Mouse (Mus musculus) embryonic facial prominence, embryonic 15.5 days (tissue): ENCODE data around the gene D16Ertd472e. TPM values are rescaled to one million over a fixed set of nuclear protein-coding genes. Genes with fewer than 3 reads are reported as not detected.
"Not testable (repeated sequence)": the region's sequence is repeated elsewhere in the genome, so short reads cannot be mapped to it uniquely, and the experiment has no call there.

Experiments
- ATAC-seq: fragments of 200-750 bp; cut with Nextera tagmentation; 2 replicates; pipeline ENCODE4 v1.8.0; 2017; ENCODE audit warnings: low read depth, moderate TSS enrichment; ENCODE audit not compliant: insufficient number of reproducible peaks, low FRiP score, low TSS enrichment
- H3K27ac ChIP-seq: fragments of 300-500 bp; sonication (generic); replicated peaks from 2 replicates; pipeline ENCODE4 v1.5.1; 2015; ENCODE audit warnings: mild to moderate bottlenecking, inconsistent platforms
- H3K27me3 ChIP-seq: fragments of 300-500 bp; sonication (generic); 2 replicates; pipeline ENCODE4 v1.6.1; 2015; ENCODE audit warnings: inconsistent platforms
- H3K36me3 ChIP-seq: fragments of 300-500 bp; sonication (generic); 2 replicates; pipeline ENCODE4 v1.6.1; 2015; ENCODE audit warnings: mild to moderate bottlenecking, inconsistent platforms
- H3K4me1 ChIP-seq: fragments of 300-500 bp; sonication (generic); 2 replicates; pipeline ENCODE4 v1.6.1; 2015; ENCODE audit warnings: inconsistent platforms
- H3K4me2 ChIP-seq: fragments of 300-500 bp; sonication (generic); replicated peaks from 2 replicates; pipeline ENCODE4 v1.6.1; 2015; ENCODE audit warnings: mild to moderate bottlenecking, inconsistent platforms
- H3K4me3 ChIP-seq: fragments of 300-500 bp; sonication (generic); replicated peaks from 2 replicates; pipeline ENCODE4 v1.5.1; 2015; ENCODE audit warnings: mild to moderate bottlenecking, inconsistent platforms
- H3K9ac ChIP-seq: fragments of 300-500 bp; sonication (generic); 2 replicates; pipeline ENCODE4 v1.6.1; 2015; ENCODE audit warnings: inconsistent platforms
- H3K9me3 ChIP-seq: fragments of 300-500 bp; sonication (generic); replicated peaks from 2 replicates; pipeline ENCODE4 v1.6.1; 2016; ENCODE audit warnings: inconsistent platforms
- WGBS: fragments of 180-500 bp; shearing (Covaris S2); methylation state at CpG from one replicate; pipeline ENCODE4 v1.1.7; 2015; 5-methylcytosine and 5-hydroxymethylcytosine counted together
- polyA plus RNA-seq: library from polyadenylated mRNA; unstranded; fragments of >200 nt; fragmentation: Nextera tagmentation; extraction: Ambion mirVana; gene quantifications from 2 replicates; pipeline ENCODE4 v1.2.1, GENCODE M21; 2015

Gene D16Ertd472e
- polyA plus RNA-seq, 1 experiment from 2014 or later = 25.4 TPM

DNA sequence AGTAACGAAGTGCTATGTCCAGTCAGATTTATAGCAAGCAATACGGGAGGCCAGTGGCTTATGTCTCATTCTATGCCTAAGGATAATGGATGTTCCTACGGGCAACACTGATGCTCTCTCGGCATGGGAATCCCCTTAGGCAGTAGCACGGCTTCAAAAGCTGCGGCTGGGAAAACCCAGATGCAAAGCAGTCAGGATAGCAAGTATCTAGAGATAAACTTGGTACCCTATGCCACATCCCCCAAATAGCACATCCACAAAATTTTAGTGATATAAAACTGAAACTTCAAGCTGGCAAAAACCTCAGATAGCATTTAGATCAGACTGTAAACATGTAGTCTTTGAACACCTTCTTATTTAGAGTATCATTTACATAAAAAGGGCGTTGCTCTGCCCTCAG lies 39.2 kb downstream of the D16Ertd472e start:
- Histone ChIP-seq H3K27ac (no peak overlapping the region), H3K4me2 (no peak overlapping the region), H3K36me3 (no peaks in the 10 kb centered on the region), H3K9me3 (no peaks in the 10 kb centered on the region), H3K9ac (no peak overlapping the region), H3K27me3 (no peaks in the 10 kb centered on the region), H3K4me3 (no peak overlapping the region), H3K4me1 (no peaks in the 10 kb centered on the region)
- WGBS = 69% methylated on average over 7 of the region's 7 CpGs
- no peak for ATAC-seq

DNA sequence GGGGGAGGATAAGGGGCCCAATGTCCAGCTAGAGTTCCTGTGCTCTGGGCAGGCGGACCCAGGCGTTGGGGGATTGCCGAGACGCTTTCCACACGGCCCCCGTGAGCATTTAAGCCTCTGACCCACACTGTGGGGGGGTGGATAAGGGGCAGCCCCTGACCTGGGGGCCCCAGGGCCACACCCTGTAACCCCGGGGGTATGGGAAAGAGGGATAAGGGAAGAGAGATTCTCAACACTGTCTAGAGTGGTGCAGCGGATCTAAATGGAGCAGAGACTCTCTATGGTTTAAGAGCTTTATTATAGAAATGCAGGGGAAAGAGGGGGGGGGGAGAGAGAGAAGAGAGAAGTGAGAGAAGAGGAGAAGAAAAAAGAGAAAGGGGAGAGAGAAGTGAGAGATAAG lies 42.0 kb downstream of the D16Ertd472e start:
- no peaks in the 10 kb centered on the region for H3K27me3 ChIP-seq
- H3K4me1 ChIP-seq = no peaks in the 10 kb centered on the region
- 0 out of 2 replicates have a peak, but pooled peaks have one; percentile 35 for ATAC-seq
- 84% methylated on average over 8 of the region's 8 CpGs for WGBS
- no peak overlapping the region for H3K4me2 ChIP-seq
- no peaks in the 10 kb centered on the region for H3K9me3 ChIP-seq
- no peak overlapping the region for H3K4me3 ChIP-seq
- H3K36me3 ChIP-seq = no peaks in the 10 kb centered on the region
- no peak overlapping the region for H3K9ac ChIP-seq
- no peak overlapping the region for H3K27ac ChIP-seq

GRCm38 (mm10) chr16:78531957-78532605 lies 44.4 kb downstream of the D16Ertd472e start:
- 69% methylated on average over 6 of the region's 6 CpGs for WGBS
- H3K9ac ChIP-seq = no peak overlapping the region

DNA sequence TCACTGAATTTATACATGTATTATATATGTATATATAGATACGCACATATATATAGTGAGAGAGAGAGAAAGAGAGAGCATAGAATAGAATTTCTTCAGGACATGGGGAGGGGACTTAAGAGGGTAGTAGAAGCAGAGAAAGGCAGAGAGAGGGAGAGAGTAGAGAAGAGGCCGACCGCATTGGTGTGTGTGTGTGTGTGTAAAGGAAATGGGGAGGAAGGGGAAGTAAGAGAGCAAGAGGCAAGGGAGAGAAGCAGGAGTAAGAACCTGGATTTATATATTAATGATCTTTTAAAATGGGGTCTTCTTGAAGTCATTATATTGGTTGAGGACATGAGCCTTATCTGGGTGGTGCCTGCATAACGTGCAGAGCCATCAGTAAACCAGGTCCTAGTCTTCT lies 53.5 kb downstream of the D16Ertd472e start:
- Histone ChIP-seq H3K4me3 (no peak overlapping the region), H3K4me1 (no peaks in the 10 kb centered on the region), H3K9me3 (no peaks in the 10 kb centered on the region), H3K36me3 (no peaks in the 10 kb centered on the region), H3K27me3 (no peaks in the 10 kb centered on the region), H3K9ac (no peak overlapping the region), H3K4me2 (no peak overlapping the region), H3K27ac (no peak overlapping the region)
- ATAC-seq = no peak
- 85% methylated on average over 4 of the region's 4 CpGs for WGBS

More at GRCm38 (mm10) chr16:78531957-78532605, 44.4 kb downstream of the D16Ertd472e start:
- no peaks in the 10 kb centered on the region for H3K36me3 ChIP-seq
- no peak overlapping the region for H3K4me3 ChIP-seq
- no peak overlapping the region for H3K27ac ChIP-seq
- no peak for ATAC-seq
- no peak overlapping the region for H3K4me2 ChIP-seq
- no peaks in the 10 kb centered on the region for H3K27me3 ChIP-seq
- no peaks in the 10 kb centered on the region for H3K9me3 ChIP-seq
- H3K4me1 ChIP-seq = no peaks in the 10 kb centered on the region

DNA sequence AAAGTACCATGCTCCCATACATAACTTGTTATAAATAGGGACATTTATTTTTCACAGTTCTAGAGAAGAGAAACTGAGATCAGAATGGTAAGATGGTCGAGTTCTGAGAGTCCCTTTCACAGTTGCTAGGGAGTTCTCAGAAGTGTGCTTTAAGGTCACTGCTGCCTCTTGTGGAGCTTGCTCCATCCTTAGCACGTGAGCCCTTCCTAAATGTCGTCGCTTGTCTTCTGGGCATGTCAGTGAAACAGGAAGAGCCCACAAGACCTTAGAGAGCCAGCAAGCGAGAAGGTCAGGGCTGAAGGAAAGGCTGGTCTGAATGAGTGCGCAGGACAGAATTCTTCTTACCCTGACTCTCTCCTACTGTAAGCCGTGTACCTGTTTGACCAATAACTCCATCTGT lies 57.8 kb downstream of the D16Ertd472e start:
- Histone ChIP-seq H3K4me1 (no peaks in the 10 kb centered on the region), H3K27ac (no peak overlapping the region), H3K9ac (no peak overlapping the region), H3K27me3 (no peaks in the 10 kb centered on the region), H3K9me3 (no peaks in the 10 kb centered on the region), H3K4me2 (no peak overlapping the region), H3K36me3 (no peaks in the 10 kb centered on the region), H3K4me3 (no peak overlapping the region)
- ATAC-seq = no peak
- WGBS = 73% methylated on average over 7 of the region's 7 CpGs

DNA sequence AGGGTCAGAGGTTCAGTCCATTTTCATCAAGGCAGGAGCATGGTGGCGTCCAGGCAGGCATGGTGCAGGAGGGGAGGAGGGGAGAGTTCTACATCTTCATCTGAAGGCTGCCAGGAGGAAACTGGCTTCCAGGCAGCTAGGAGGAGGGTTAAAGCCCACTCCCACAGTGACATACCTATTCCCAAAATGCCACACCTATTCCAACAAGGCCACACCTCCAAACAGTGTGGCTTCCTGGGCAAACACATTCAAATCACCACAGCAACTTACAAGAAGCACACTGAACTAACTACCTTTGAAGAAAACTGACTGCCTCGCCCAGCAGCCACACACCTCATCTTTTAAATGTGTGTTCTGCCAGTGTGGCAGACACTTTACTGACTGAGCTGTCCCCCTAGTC lies 59.3 kb downstream of the D16Ertd472e start:
- Histone ChIP-seq H3K27ac (no peak overlapping the region), H3K9me3 (no peaks in the 10 kb centered on the region), H3K27me3 (no peaks in the 10 kb centered on the region), H3K4me2 (no peak overlapping the region), H3K4me1 (no peaks in the 10 kb centered on the region), H3K9ac (no peak overlapping the region), H3K36me3 (no peaks in the 10 kb centered on the region), H3K4me3 (no peak overlapping the region)
- WGBS = 82% methylated on average over 2 of the region's 2 CpGs
- ATAC-seq = no peak

DNA sequence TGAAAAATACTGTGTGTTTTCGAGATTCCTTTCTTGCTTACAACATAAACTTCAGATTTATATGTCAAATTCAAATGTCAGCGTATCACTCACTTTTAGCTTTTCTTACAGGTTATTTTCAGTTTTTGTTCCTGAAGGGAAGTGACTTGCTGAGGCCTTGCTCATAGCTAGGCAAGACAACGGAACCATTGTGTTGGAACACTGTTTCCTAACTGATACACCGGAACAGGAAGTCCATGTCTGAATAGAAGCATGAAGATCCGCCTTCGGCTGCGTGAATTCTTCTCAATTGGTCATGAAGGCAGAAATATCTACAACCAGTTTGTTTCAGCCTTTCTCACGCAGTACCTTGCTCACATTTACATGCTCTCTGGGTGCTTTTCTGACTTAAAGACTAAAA lies 65.0 kb downstream of the D16Ertd472e start:
- Histone ChIP-seq H3K27ac (no peak overlapping the region), H3K9ac (no peak overlapping the region), H3K27me3 (no peaks in the 10 kb centered on the region), H3K4me1 (no peaks in the 10 kb centered on the region), H3K9me3 (no peaks in the 10 kb centered on the region), H3K36me3 (no peaks in the 10 kb centered on the region), H3K4me2 (no peak overlapping the region), H3K4me3 (no peak overlapping the region)
- no peak for ATAC-seq
- 75% methylated on average over 8 of the region's 8 CpGs for WGBS

GRCm38 (mm10) chr16:78502492-78502891 lies 74.0 kb downstream of the D16Ertd472e start:
- Histone ChIP-seq H3K9ac (no peak overlapping the region), H3K4me3 (no peak overlapping the region), H3K27me3 (no peaks in the 10 kb centered on the region), H3K27ac (no peak overlapping the region), H3K36me3 (no peaks in the 10 kb centered on the region), H3K9me3 (no peaks in the 10 kb centered on the region), H3K4me1 (no peaks in the 10 kb centered on the region), H3K4me2 (no peak overlapping the region)
- 87% methylated on average over 9 of the region's 9 CpGs for WGBS
- ATAC-seq = no peak

DNA sequence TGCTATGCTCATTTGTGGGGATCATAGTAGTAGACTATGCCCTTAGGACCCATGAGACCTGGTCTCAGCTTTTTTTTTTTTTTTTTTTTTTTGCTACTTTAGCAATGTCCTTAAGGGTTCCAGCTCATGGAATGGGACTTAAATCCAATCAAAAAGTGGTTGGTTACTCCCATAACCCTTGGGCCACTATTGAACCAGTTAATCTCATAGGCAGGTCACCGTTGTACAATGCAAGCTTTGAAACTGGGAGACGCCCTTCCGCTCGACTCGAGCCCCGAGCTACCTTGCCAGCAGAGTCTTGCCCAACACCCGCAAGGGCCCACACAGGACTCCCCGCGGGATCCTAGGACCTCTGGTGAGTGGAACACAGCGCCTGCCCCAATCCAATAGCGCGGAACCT lies 83.8 kb downstream of the D16Ertd472e start:
- H3K36me3 ChIP-seq, H3K9me3 ChIP-seq, H3K4me3 ChIP-seq, ATAC-seq, H3K27me3 ChIP-seq, H3K4me1 ChIP-seq, H3K27ac ChIP-seq, H3K4me2 ChIP-seq, H3K9ac ChIP-seq: not testable (repeated sequence)
- WGBS = 96% methylated on average over 12 of the region's 12 CpGs

- Histone ChIP-seq H3K9ac (no peak overlapping the region), H3K9me3 (no peaks in the 10 kb centered on the region), H3K27ac (no peak overlapping the region), H3K4me3 (no peak overlapping the region), H3K36me3 (no peaks in the 10 kb centered on the region), H3K4me2 (no peak overlapping the region), H3K27me3 (no peaks in the 10 kb centered on the region), H3K4me1 (no peaks in the 10 kb centered on the region)
- ATAC-seq = no peak
- WGBS = 68% methylated on average over 5 of the region's 5 CpGs
Observed at GRCm38 (mm10) chr16:78490779-78491178, 85.7 kb downstream of the D16Ertd472e start.
